Mouse (Mus musculus): ENCODE results near the gene Fkbp5. TPM values are rescaled to one million over a fixed set of nuclear protein-coding genes. Genes with fewer than 3 reads are reported as not detected.

Fkbp5 gene
- 17.4 TPM in 2 replicates for polyA plus RNA-seq (2015; fragmentation: Nextera tagmentation; extraction: Ambion mirVana)

DNA sequence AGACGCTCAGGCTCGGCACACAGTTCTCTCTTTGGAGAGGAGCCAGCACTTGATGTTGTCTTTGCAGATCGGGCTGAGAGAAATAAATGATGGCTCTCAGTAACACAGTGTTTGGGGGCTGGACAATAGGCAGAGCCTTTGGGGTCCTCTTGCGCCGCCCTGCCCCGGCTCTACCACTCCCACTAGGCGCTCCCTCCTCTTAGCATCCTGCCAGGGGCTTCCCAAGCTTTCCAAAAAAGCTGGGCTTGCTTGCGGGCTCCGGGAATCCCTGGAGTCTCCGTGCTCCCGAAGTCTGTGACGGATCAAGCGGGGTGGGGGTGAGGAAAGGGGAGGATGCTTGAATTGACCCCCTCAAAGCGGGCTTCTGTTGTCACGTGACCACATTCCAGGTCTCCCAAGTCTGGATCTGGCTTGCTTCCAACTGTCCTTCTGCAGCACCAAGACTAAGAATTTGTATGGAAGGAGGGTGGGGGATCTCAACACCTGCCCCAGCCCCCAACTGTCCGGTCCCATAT lies at the start of gene Fkbp5:
TSS of gene Fkbp5 (minus strand) at position 87 of the 515 bp plus-strand sequence.

DNA sequence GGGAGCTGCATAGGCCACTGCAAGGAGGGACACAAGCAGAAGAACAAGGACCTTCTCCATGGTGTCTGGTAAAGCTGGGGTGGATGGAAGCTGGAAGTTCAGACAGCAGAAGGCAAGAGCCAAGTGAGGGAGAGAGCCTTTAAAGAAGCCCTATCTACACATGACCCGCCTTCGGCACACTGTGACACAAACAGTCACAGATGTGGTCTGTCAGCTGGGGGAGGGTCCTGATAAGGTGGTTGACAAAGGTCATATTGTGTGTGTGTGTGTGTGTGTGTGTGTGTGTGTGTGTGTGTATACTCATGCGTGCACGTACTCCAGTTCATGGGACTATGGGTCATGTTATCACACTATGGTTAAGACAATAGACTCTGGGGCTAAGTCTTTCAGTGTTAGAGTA lies 43.3 kb upstream of the Fkbp5 start, which contains the start of gene Clps:
TSS of gene Clps (minus strand) at position 169 of the 400 bp plus-strand sequence.

DNA sequence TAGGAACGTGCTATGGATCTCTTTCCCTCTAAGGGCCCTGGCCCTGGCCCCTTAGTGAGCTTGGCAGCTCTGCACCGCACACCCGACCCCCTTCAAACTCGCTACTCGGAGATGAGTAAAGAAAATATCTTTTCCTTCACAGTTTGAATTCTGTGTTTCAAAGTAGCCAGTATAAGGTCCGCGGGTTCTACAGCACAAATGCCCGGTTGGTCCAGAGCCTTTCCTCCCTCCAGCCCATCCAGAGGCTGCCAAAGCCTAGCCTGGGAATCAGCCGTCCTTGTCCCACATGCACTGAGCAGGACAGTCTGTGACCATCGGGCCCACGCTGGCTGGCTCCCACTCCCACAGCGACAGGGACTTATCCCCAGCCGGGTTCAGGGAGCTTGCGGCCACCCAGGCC lies 31.8 kb upstream of the Fkbp5 start, which contains the start of gene Clpsl2:
TSS of gene Clpsl2 (plus strand) at position 301 of the 400 bp plus-strand sequence.

DNA sequence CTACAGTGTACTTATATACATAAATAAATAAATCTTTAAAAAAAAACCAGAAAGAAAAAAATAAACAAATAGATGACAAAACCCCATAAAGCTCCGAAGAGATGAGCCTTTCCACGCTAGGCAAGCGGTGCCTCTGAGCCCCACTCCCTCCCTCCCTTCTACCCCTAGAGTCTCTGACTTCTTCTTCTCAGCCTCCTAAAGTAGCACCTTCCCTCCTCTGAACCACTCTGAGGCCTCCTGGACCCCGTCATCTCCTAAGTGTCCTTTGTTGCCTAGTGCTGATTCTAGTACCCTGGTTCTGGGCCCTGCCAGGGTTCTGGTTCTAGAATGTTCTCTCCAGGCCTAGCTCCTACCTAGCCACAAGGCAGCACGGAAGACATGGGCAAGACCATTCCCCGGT lies 13.2 kb upstream of the Fkbp5 start, which contains the start of gene Armc12:
TSS of gene Armc12 (plus strand) at position 301 of the 400 bp plus-strand sequence.

DNA sequence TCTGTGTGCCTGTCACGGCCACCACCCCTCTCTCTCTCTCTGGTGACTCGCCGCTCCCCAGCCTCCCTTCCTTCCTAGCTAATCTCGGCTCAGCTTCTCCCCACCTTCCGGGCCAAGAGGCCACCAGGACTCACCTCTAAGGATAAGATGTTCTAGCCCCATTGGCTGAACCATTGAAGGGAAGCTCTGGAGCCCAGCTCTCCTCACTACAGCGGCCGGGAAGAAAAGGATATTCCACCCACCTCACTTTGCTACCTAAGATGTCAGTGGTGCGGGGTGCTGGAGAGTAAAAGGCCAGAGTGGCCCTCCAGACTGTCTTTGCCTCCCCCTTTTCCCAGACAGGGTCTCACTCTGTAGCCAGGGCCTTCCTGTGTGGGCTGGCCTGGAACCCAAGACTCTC lies 152.2 kb downstream of the Fkbp5 start, which contains the start of gene Tulp1:
TSS of gene Tulp1 (minus strand) at position 101 of the 400 bp plus-strand sequence.

DNA sequence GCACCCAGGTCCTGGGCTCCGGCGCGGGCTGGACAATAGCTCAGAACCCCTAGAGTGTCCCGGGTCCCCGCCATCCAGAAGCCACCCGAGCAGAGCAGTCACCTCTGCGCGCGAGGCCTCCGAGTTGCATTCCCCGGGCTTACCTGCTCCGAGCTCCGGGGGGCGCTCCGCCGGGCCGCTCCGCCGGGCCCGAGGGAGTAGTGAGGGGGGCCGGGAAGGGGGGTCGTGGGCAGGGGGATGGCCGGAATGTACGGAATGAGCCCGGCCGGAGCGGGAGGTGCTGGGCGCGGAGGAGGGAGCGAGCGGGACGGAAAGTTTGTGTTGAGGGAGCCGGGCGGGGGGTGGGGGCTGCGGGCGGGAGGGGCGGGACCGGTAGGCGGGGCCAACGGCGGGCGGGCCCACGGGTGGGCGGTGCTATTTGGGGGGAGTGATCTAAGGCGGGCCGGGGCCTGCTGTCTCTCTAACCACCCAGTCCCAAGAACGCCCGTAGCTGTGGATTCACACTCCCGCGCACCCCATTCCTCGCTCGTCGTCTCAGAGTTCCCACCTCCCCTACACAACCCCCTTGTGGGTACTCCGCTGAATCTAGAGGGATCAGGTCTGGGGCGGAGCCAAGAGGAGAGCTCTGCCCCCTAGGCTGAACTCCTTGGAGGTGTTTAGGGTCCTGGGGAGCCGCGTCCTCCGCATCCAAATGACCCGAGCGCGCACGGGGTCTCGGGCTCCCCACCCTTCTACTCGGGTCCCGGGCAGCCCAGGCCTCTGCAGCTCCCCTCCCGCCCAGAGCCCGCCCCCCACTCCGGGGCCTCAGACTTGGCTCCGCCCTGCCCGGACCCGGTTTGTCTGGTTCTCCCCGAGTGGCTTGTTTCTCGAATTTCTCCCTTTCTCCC lies 166.6 kb downstream of the Fkbp5 start, which contains the start of gene Tead3:
TSS of gene Tead3 (minus strand) at position 352 of the 887 bp plus-strand sequence.

Small RNA genes lying within 50 kb of the gene (microRNA-seq; reads per million reads assigned to microRNA genes)
- gene Gm25195 (not detected), gene Mir6969 (not detected)

Other genes with a start within 250 kb of the Fkbp5 start
- 26.3 and 29.9 TPM in 2 replicates for gene Fance, start 204.0 kb downstream of the Fkbp5 start, polyA plus RNA-seq (2015; fragmentation: Nextera tagmentation; extraction: Ambion mirVana)
- 365 and 370 TPM in 2 replicates for gene Rpl10a, start 189.1 kb downstream of the Fkbp5 start, polyA plus RNA-seq (2015; fragmentation: Nextera tagmentation; extraction: Ambion mirVana)
- gene Tead3, start 166.7 kb downstream of the Fkbp5 start, polyA plus RNA-seq (2015; fragmentation: Nextera tagmentation; extraction: Ambion mirVana): 1.6 and 1.8 TPM in 2 replicates
- gene Tulp1, start 152.3 kb downstream of the Fkbp5 start, polyA plus RNA-seq (2015; fragmentation: Nextera tagmentation; extraction: Ambion mirVana): 1.1 and 1.2 TPM in 2 replicates
- gene Armc12, start 13.3 kb upstream of the Fkbp5 start, polyA plus RNA-seq (2015; fragmentation: Nextera tagmentation; extraction: Ambion mirVana): not detected in 2 replicates
- gene Clpsl2, start 31.9 kb upstream of the Fkbp5 start, polyA plus RNA-seq (2015; fragmentation: Nextera tagmentation; extraction: Ambion mirVana): not detected in 2 replicates
- gene Clps, start 43.2 kb upstream of the Fkbp5 start, polyA plus RNA-seq (2015; fragmentation: Nextera tagmentation; extraction: Ambion mirVana): not detected in 2 replicates
- 27.5 and 31.4 TPM in 2 replicates for gene Lhfpl5, start 58.1 kb upstream of the Fkbp5 start, polyA plus RNA-seq (2015; fragmentation: Nextera tagmentation; extraction: Ambion mirVana)
- gene Srpk1, start 105.2 kb upstream of the Fkbp5 start, polyA plus RNA-seq (2015; fragmentation: Nextera tagmentation; extraction: Ambion mirVana): 91.1 and 96.2 TPM in 2 replicates
- 0.84 and 1.4 TPM in 2 replicates for gene Slc26a8, start 172.7 kb upstream of the Fkbp5 start, polyA plus RNA-seq (2015; fragmentation: Nextera tagmentation; extraction: Ambion mirVana)
- gene Mapk14, start 173.8 kb upstream of the Fkbp5 start, polyA plus RNA-seq (2015; fragmentation: Nextera tagmentation; extraction: Ambion mirVana): 21.0 and 22.4 TPM in 2 replicates
- 1.6 and 2.3 TPM in 2 replicates for gene AC170998.1, start 208.6 kb upstream of the Fkbp5 start, polyA plus RNA-seq (2015; fragmentation: Nextera tagmentation; extraction: Ambion mirVana)